Mouse (Mus musculus): Measurements from ENCODE around the gene Trnau1ap. TPM values are rescaled to one million over a fixed set of nuclear protein-coding genes. Genes with fewer than 3 reads are reported as not detected.
A peak's percentile ranks its signal among the peaks of the same experiment; 100 is the strongest.

Gene Trnau1ap
- polyA plus RNA-seq (2014; fragmentation: Nextera tagmentation; extraction: Ambion mirVana) = 72.0 and 81.8 TPM in 2 replicates

DNA sequence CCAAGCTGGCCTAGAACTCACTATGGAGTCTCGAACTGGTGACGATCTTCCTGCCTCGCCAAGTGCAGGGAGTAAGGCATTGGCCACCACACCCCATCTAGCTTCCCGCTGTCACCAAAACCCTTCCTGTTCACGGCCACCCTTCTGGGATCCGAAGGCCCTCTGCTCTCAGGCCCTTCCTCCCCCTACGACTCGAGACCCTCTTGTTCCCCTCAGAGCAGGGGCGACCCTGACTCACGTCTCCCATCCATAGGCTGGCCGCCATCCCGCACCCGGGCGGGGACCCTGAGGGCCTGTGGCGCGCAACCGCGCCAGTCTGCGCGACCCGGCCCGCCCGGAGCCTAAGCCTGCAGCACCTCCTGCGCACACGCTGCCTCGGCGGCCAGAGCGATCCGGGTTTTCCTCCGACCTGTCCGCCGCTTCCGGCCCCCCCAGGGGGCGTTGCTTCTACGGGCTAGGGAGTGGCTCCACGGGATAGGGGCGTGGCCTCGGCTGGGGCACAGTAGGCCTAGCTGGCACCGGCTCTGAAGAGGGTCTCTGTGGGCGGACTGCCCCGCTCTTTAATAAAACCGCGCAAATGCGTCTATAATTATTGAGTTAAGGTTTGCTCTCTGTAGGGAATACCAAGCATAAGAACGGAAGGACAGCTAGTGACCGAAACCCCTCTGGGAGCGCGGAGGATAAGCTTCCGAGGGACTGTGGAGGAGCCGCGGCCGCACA is at the start of gene Trnau1ap:
Trnau1ap (minus strand) TSS at position 424 of the 720 bp plus-strand sequence.
- Histone ChIP-seq H3K4me1 (ENCODE audit: control insufficient read depth, insufficient read depth, low read length) (peaks cover 7% of the 10 kb centered on the region), H3K27me3 (ENCODE audit: control insufficient read depth, insufficient read depth, low read length) (no peaks in the 10 kb centered on the region), H3K4me2 (peak within 1 kb of the TSS; percentile 68), H3K4me3 (ENCODE audit: low read depth, low read length) (peak within 1 kb of the TSS; percentile 86), H3K9ac (ENCODE audit: low read depth, low read length) (peak within 1 kb of the TSS; percentile 91), H3K36me3 (ENCODE audit: control insufficient read depth, insufficient read depth, low read length) (peaks cover 22% of the 10 kb centered on the region), H3K9me3 (replicated peaks; ENCODE audit: control insufficient read depth, low read length) (no peaks in the 10 kb centered on the region), H3K27ac (ENCODE audit: low read depth, low read length) (peak within 1 kb of the TSS; percentile 91)
- ATAC-seq (replicated peaks; ENCODE audit: insufficient number of reproducible peaks, low FRiP score, low TSS enrichment) = peak; percentile 96
- under 1% methylated on average over 52 of the region's 52 CpGs for WGBS (ENCODE audit: insufficient replicate concordance)

DNA sequence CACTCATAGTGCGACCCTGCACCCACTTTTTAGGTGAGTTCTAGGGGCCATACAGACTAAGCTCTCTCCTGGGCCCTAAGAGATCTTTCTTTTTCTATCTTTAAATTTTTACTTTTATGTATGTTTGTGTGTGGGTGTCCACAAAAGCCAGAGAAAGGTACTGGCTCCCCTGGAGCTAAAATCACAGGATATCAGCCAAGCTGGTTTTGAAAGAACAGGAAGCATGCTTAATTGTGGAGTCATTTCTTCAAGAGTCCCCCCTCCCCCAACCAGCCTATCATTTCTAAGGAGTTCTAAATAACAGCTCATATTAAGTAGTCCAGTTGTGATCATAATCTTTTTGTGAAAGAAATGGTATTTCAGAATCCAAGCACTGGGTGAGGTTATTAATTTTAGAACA is 44.5 kb upstream of the Trnau1ap start:
- H3K27me3 ChIP-seq (ENCODE audit: control insufficient read depth, insufficient read depth, low read length) = no peaks in the 10 kb centered on the region
- H3K27ac ChIP-seq (ENCODE audit: low read depth, low read length) = no peak overlapping the region
- no peak overlapping the region for H3K9ac ChIP-seq (ENCODE audit: low read depth, low read length)
- peaks cover 33% of the 10 kb centered on the region for H3K36me3 ChIP-seq (ENCODE audit: control insufficient read depth, insufficient read depth, low read length)
- H3K4me2 ChIP-seq = no peak overlapping the region
- no peaks in the 10 kb centered on the region for H3K4me1 ChIP-seq (ENCODE audit: control insufficient read depth, insufficient read depth, low read length)
- no peak overlapping the region for H3K4me3 ChIP-seq (ENCODE audit: low read depth, low read length)
- WGBS (ENCODE audit: insufficient replicate concordance) = 88% methylated on average over 1 of the region's 1 CpGs
- no peaks in the 10 kb centered on the region for H3K9me3 ChIP-seq (replicated peaks; ENCODE audit: control insufficient read depth, low read length)
- no peak for ATAC-seq (replicated peaks; ENCODE audit: insufficient number of reproducible peaks, low FRiP score, low TSS enrichment)

- ATAC-seq (replicated peaks; ENCODE audit: insufficient number of reproducible peaks, low FRiP score, low TSS enrichment) = no peak
- Histone ChIP-seq H3K4me3 (ENCODE audit: low read depth, low read length) (no peak overlapping the region), H3K9ac (ENCODE audit: low read depth, low read length) (no peak overlapping the region), H3K4me1 (ENCODE audit: control insufficient read depth, insufficient read depth, low read length) (no peaks in the 10 kb centered on the region), H3K4me2 (no peak overlapping the region), H3K9me3 (replicated peaks; ENCODE audit: control insufficient read depth, low read length) (no peaks in the 10 kb centered on the region), H3K27me3 (ENCODE audit: control insufficient read depth, insufficient read depth, low read length) (no peaks in the 10 kb centered on the region), H3K27ac (ENCODE audit: low read depth, low read length) (no peak overlapping the region), H3K36me3 (ENCODE audit: control insufficient read depth, insufficient read depth, low read length) (peaks cover 35% of the 10 kb centered on the region)
- 80% methylated on average over 8 of the region's 8 CpGs for WGBS (ENCODE audit: insufficient replicate concordance)
These were observed 40.8 kb upstream of the Trnau1ap start for GRCm38 (mm10) chr4:132369953-132370750.

DNA sequence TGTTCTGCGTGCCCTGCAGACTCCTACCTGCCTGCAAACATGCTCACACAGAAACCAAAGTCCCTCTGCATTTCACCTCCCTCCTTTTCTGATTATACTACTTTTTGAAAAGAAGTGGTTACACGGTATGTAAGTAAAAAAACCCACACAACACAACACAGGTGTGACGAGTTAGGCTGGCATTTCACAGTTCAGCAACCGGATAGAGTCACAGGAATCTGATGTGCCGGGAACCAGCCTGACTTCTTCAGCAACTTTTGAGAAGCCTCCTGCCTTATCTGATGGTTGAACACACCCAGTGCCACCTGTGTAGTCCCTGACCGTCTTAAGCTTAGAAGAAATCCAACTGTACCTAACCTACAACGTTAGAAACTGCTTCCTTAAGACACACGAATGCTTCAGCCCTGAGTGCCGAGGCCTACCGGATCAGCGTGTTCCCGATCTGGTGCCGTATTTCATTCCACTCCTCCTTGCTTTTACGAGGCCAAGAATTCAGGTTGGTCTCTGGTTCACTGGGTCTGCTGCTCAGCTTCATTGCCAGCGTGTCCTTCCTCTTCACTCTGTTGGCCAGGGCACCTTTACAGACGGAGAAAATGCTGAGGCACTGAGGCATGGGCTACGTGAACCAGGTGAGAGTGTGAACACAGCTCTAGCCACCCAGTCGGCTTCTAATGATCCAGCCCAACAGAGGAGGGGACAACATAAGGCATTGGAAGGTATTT is 38.3 kb upstream of the Trnau1ap start:
- Histone ChIP-seq H3K36me3 (ENCODE audit: control insufficient read depth, insufficient read depth, low read length) (peaks cover 40% of the 10 kb centered on the region), H3K27me3 (ENCODE audit: control insufficient read depth, insufficient read depth, low read length) (no peaks in the 10 kb centered on the region), H3K9ac (ENCODE audit: low read depth, low read length) (no peak overlapping the region), H3K9me3 (replicated peaks; ENCODE audit: control insufficient read depth, low read length) (no peaks in the 10 kb centered on the region), H3K4me1 (ENCODE audit: control insufficient read depth, insufficient read depth, low read length) (no peaks in the 10 kb centered on the region), H3K4me3 (ENCODE audit: low read depth, low read length) (no peak overlapping the region), H3K4me2 (no peak overlapping the region), H3K27ac (ENCODE audit: low read depth, low read length) (no peak overlapping the region)
- no peak for ATAC-seq (replicated peaks; ENCODE audit: insufficient number of reproducible peaks, low FRiP score, low TSS enrichment)
- WGBS (ENCODE audit: insufficient replicate concordance) = 90% methylated on average over 18 of the region's 18 CpGs

- no peaks in the 10 kb centered on the region for H3K27me3 ChIP-seq (ENCODE audit: control insufficient read depth, insufficient read depth, low read length)
- H3K4me1 ChIP-seq (ENCODE audit: control insufficient read depth, insufficient read depth, low read length) = no peaks in the 10 kb centered on the region
- H3K9me3 ChIP-seq (replicated peaks; ENCODE audit: control insufficient read depth, low read length) = no peaks in the 10 kb centered on the region
- ATAC-seq (replicated peaks; ENCODE audit: insufficient number of reproducible peaks, low FRiP score, low TSS enrichment) = no peak
- no peak overlapping the region for H3K4me3 ChIP-seq (ENCODE audit: low read depth, low read length)
- no peak overlapping the region for H3K9ac ChIP-seq (ENCODE audit: low read depth, low read length)
- H3K27ac ChIP-seq (ENCODE audit: low read depth, low read length) = no peak overlapping the region
- WGBS (ENCODE audit: insufficient replicate concordance) = 81% methylated on average over 13 of the region's 13 CpGs
- peaks cover 38% of the 10 kb centered on the region for H3K36me3 ChIP-seq (ENCODE audit: control insufficient read depth, insufficient read depth, low read length)
- no peak overlapping the region for H3K4me2 ChIP-seq
These were observed 36.2 kb upstream of the Trnau1ap start for GRCm38 (mm10) chr4:132365450-132366060.

GRCm38 (mm10) chr4:132363487-132363886 is 34.1 kb upstream of the Trnau1ap start:
- H3K4me2 ChIP-seq = no peak overlapping the region
- no peak for ATAC-seq (replicated peaks; ENCODE audit: insufficient number of reproducible peaks, low FRiP score, low TSS enrichment)
- H3K36me3 ChIP-seq (ENCODE audit: control insufficient read depth, insufficient read depth, low read length) = peaks cover 30% of the 10 kb centered on the region
- no peak overlapping the region for H3K9ac ChIP-seq (ENCODE audit: low read depth, low read length)
- no peaks in the 10 kb centered on the region for H3K27me3 ChIP-seq (ENCODE audit: control insufficient read depth, insufficient read depth, low read length)
- no peaks in the 10 kb centered on the region for H3K4me1 ChIP-seq (ENCODE audit: control insufficient read depth, insufficient read depth, low read length)
- H3K9me3 ChIP-seq (replicated peaks; ENCODE audit: control insufficient read depth, low read length) = no peaks in the 10 kb centered on the region
- no peak overlapping the region for H3K4me3 ChIP-seq (ENCODE audit: low read depth, low read length)
- 94% methylated on average over 11 of the region's 11 CpGs for WGBS (ENCODE audit: insufficient replicate concordance)
- no peak overlapping the region for H3K27ac ChIP-seq (ENCODE audit: low read depth, low read length)

DNA sequence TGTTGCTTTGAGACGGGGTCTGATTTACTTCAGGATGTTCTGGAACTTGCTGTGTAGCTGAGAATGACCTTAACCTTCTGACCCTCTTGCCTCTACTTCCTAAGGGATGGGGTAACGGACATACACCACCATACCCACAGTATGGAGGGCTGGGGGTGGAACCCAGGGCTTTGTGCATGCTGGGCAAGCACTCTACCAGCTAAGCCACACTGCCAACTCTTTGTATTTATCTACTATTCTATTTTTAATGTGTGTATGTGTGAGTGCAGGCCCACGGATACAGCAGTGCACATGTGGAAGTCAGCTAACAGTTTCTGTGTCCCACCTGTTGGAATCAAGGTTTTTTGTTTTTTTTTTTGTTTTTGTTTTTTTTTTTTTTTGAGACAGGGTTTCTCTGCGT is 30.2 kb upstream of the Trnau1ap start:
- WGBS (ENCODE audit: insufficient replicate concordance) = 79% methylated on average over 4 of the region's 4 CpGs
- no peaks in the 10 kb centered on the region for H3K4me1 ChIP-seq (ENCODE audit: control insufficient read depth, insufficient read depth, low read length)
- no peak overlapping the region for H3K27ac ChIP-seq (ENCODE audit: low read depth, low read length)
- no peak for ATAC-seq (replicated peaks; ENCODE audit: insufficient number of reproducible peaks, low FRiP score, low TSS enrichment)
- no peaks in the 10 kb centered on the region for H3K27me3 ChIP-seq (ENCODE audit: control insufficient read depth, insufficient read depth, low read length)
- no peak overlapping the region for H3K4me2 ChIP-seq
- H3K9ac ChIP-seq (ENCODE audit: low read depth, low read length) = no peak overlapping the region
- H3K36me3 ChIP-seq (ENCODE audit: control insufficient read depth, insufficient read depth, low read length) = peaks cover 27% of the 10 kb centered on the region
- H3K9me3 ChIP-seq (replicated peaks; ENCODE audit: control insufficient read depth, low read length) = no peaks in the 10 kb centered on the region
- H3K4me3 ChIP-seq (ENCODE audit: low read depth, low read length) = no peak overlapping the region

DNA sequence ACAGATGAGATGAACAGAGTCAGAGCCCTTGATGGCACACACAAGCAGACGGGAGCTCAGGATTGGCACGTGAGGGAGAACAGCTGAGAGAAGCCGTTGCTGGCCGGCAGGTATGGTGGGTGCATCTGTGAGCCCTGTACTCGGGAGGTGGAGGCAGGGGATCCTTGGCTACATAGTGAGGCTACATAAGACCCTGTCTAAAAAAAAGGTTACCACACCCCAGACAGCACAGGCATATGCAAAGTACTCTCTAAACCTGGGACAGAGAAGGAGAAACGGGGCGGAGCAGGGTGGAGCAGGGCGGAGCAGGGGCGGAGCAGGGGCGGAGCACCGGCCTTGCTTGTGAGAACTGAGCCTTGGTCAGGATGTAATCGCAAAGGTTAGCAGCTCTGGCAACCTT is 26.8 kb upstream of the Trnau1ap start:
- Histone ChIP-seq H3K4me2 (no peak overlapping the region), H3K4me3 (ENCODE audit: low read depth, low read length) (no peak overlapping the region), H3K9me3 (replicated peaks; ENCODE audit: control insufficient read depth, low read length) (no peaks in the 10 kb centered on the region), H3K36me3 (ENCODE audit: control insufficient read depth, insufficient read depth, low read length) (peaks cover 21% of the 10 kb centered on the region), H3K27me3 (ENCODE audit: control insufficient read depth, insufficient read depth, low read length) (no peaks in the 10 kb centered on the region), H3K4me1 (ENCODE audit: control insufficient read depth, insufficient read depth, low read length) (peaks cover 3% of the 10 kb centered on the region; the same call in 1 of the 2 replicates), H3K27ac (ENCODE audit: low read depth, low read length) (0 out of 2 replicates have a peak overlapping the region, but pooled peaks have one; percentile 41), H3K9ac (ENCODE audit: low read depth, low read length) (no peak overlapping the region)
- ATAC-seq (replicated peaks; ENCODE audit: insufficient number of reproducible peaks, low FRiP score, low TSS enrichment) = peak; percentile 68
- WGBS (ENCODE audit: insufficient replicate concordance) = 35% methylated on average over 12 of the region's 12 CpGs

Measured in heart, embryonic 11.5 days (tissue).